Mouse (Mus musculus) liver, embryonic 14.5 days (tissue): ENCODE results near the gene Gdf9. TPM values are rescaled to one million over a fixed set of nuclear protein-coding genes. Genes with fewer than 3 reads are reported as not detected.

Experiments
- ATAC-seq: fragments of 200-750 bp; cut with Nextera tagmentation; 2 replicates; pipeline ENCODE4 v1.8.0; 2017; ENCODE audit warnings: moderate number of reproducible peaks, mild to moderate bottlenecking, moderate library complexity; ENCODE audit not compliant: insufficient read depth
- DNase-seq, 3 experiments: peaks; one replicate each; pipeline ENCODE4 v3.0.0-alpha.2; 2012 to 2013; ENCODE audit warnings: low read depth in 3 of 3, low spot score in 3 of 3
- H3K27ac ChIP-seq: fragments of 300-500 bp; sonication (generic); 2 replicates; pipeline ENCODE4 v1.5.1; 2014; ENCODE audit warnings: moderate library complexity, mild to moderate bottlenecking, control low read depth, inconsistent platforms
- H3K27me3 ChIP-seq: fragments of 300-500 bp; sonication (generic); 2 replicates; pipeline ENCODE4 v1.6.1; 2014; ENCODE audit warnings: mild to moderate bottlenecking, low read length, moderate library complexity; ENCODE audit not compliant: control insufficient read depth, insufficient read depth
- H3K36me3 ChIP-seq: fragments of 300-500 bp; sonication (generic); replicated peaks from 2 replicates; pipeline ENCODE4 v1.6.1; 2014; ENCODE audit warnings: low read depth; ENCODE audit not compliant: control insufficient read depth, insufficient read depth
- H3K4me1 ChIP-seq, 2 experiments: fragments of 200-500 bp in 1 of 2; fragments of 300-500 bp in 1 of 2; sonication (generic) in 1 of 2; replicated peaks; 2 replicates each; pipeline ENCODE4 v1.6.1; 2012 to 2014; ENCODE audit warnings: antibody characterized with exemption in 1 of 2, inconsistent platforms in 1 of 2, low read length in 1 of 2; ENCODE audit not compliant: control insufficient read depth in 2 of 2, insufficient read depth in 2 of 2
- H3K4me2 ChIP-seq: fragments of 300-500 bp; sonication (generic); 2 replicates; pipeline ENCODE4 v1.6.1; 2014; ENCODE audit warnings: low read depth, mild to moderate bottlenecking, control low read depth, moderate library complexity
- H3K4me3 ChIP-seq, 2 experiments: fragments of 200-500 bp in 1 of 2; fragments of 300-500 bp in 1 of 2; sonication (generic) in 1 of 2; 2 replicates each; pipeline ENCODE4 v1.5.1; 2012 to 2014; ENCODE audit warnings: low read depth in 2 of 2, low read length in 2 of 2, mild to moderate bottlenecking in 2 of 2, control low read depth in 1 of 2, inconsistent platforms in 1 of 2, moderate library complexity in 1 of 2; ENCODE audit not compliant: insufficient read depth in 1 of 2
- H3K9ac ChIP-seq: fragments of 300-500 bp; sonication (generic); replicated peaks from 2 replicates; pipeline ENCODE4 v1.6.1; 2014; ENCODE audit warnings: mild to moderate bottlenecking, control low read depth, moderate library complexity
- H3K9me3 ChIP-seq: fragments of 300-500 bp; sonication (generic); 2 replicates; pipeline ENCODE4 v1.6.1; 2016; ENCODE audit warnings: low read length, mixed read lengths; ENCODE audit not compliant: control insufficient read depth
- CTCF ChIP-seq: IDR thresholded peaks from 2 replicates; pipeline ENCODE4 v1.5.1; 2016; ENCODE audit warnings: antibody characterized with exemption, low read depth, control low read depth
- EP300 ChIP-seq: IDR thresholded peaks from 2 replicates; pipeline ENCODE4 v1.6.1; 2016; ENCODE audit warnings: antibody characterized with exemption, low read depth
- WGBS: fragments of 180-500 bp; shearing (Covaris S2); extraction: QIAGEN DNeasy Blood & Tissue Kit; methylation state at CpG from one replicate; pipeline ENCODE4 v1.1.7; 2014; ENCODE audit not compliant: insufficient replicate concordance; 5-methylcytosine and 5-hydroxymethylcytosine counted together
- polyA plus RNA-seq, 2 experiments: library from polyadenylated mRNA; depleted of rRNA in 1 of 2; stranded (reverse) in 1 of 2; unstranded in 1 of 2; fragments of >200 nt; fragmentation: Nextera tagmentation in 1 of 2; extraction: Ambion mirVana in 1 of 2; gene quantifications; 2 replicates each; pipeline versions ENCODE4 v1.2.1 to v1.2.3; 2012 to 2014

The Gdf9 gene
- polyA plus RNA-seq, 2 experiments, result 0.12 to 0.41 TPM

DNA sequence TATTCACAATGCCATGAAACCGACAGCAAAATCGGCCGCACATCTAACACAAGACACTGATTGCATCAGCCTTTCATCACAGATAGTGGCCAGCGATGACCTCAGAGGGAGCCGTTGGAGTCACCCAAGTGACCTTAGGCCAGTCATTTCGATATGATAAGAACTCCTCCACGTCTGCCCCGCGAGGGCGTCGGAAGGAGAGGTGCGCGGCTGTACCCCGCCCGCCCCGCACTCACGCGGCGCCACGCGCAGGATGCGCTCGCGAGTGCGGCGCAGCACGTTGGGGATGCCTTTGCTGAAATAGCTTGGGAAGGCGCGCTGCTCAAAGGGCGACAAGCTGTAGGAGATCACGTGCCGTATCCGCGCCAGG, 538 bp upstream of the Gdf9 start:
- no peak for TF ChIP-seq EP300
- no peak for TF ChIP-seq CTCF
- WGBS, result under 1% methylated on average over 34 of the region's 34 CpGs
- Histone ChIP-seq H3K36me3 (peaks cover 12% of the 10 kb centered on the region), H3K4me2 (peak overlapping the region; percentile 94), H3K4me1 (peaks cover 24 to 35% of the 10 kb centered on the region in 2 experiments), H3K9ac (peak overlapping the region; percentile 84), H3K27ac (peak overlapping the region; percentile 67), H3K9me3 (no peaks in the 10 kb centered on the region), H3K4me3 (peak overlapping the region; percentile 80 to 86), H3K27me3 (no peaks in the 10 kb centered on the region)
- DNase-seq (peak; percentile 42 to 54 (median 46)), ATAC-seq (peak; percentile 37)

DNA sequence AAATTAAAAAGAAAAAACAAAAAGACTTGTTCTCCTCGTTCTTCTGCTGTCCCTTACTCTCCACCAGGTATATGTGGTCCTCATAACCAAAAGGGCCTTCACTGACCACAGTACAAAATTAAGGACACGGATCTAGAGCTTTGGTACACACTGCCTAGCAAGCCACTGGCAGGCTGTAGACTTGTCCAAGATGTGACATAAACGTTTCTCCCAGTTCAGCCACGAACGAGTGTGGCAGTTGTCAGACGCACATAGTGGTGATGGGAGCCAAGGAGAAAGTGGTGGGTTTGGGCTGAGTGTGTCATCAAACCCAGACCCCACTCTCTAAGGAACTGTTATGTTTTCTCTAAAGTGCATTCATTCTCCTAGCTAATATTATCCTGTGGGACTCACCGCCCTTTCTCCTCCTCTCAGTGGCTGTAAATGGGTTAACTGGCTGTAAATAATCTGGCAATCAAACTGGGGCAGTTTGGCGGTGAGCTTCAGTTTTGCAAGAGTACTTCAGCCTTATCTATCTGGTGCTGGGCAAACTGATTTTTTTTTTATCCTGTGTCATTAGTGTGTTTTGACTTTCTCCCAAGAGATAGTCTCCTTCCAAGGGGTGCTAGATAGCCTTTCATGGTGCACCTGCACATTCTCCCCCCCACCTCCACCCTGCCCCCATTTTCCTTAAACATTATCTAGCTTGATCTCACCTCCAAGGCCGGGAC, 679 bp downstream of the Gdf9 start:
- peak in 2 of 3 experiments; percentile 44 to 46 for DNase-seq
- Histone ChIP-seq H3K36me3 (peaks cover 12% of the 10 kb centered on the region), H3K9ac (peak overlapping the region; percentile 15; the same call in 1 of the 2 replicates), H3K9me3 (no peaks in the 10 kb centered on the region), H3K4me1 (peaks cover 24 to 33% of the 10 kb centered on the region in 2 experiments), H3K27ac (peak overlapping the region; percentile 62), H3K4me3 (peak overlapping the region; percentile 80 to 86), H3K27me3 (no peaks in the 10 kb centered on the region), H3K4me2 (peak overlapping the region; percentile 94)
- peak; percentile 7 for ATAC-seq
- 3% methylated on average over 9 of the region's 9 CpGs for WGBS
- TF ChIP-seq CTCF (no peak), EP300 (peak; percentile 67)

DNA sequence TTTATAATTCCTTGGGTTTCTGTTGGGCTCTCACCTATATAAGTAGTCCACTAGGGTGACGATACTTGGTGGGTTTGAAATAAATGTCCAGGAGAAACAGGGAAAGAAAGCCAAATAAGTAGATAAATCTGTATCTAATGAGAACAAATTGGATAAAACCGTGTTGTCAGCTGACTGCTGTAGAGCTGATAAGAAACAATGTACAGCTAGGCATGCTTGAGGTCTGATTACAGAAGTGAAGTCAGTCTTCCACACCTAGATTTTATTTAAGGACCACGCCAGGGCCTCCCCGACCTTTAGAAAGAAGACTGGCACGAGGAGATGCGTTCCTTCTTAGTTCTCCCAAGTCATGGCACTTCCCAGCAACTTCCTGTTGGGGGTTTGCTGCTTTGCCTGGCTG, 2.2 kb downstream of the Gdf9 start:
- 10% methylated on average over 6 of the region's 6 CpGs for WGBS
- no peak overlapping the region for H3K4me3 ChIP-seq
- ATAC-seq, result no peak
- H3K4me1 ChIP-seq, result peaks cover 24 to 33% of the 10 kb centered on the region in 2 experiments
- H3K27me3 ChIP-seq, result no peaks in the 10 kb centered on the region
- no peak overlapping the region; the same call in 1 of the 2 replicates for H3K9ac ChIP-seq
- H3K36me3 ChIP-seq, result peaks cover 8% of the 10 kb centered on the region
- H3K9me3 ChIP-seq, result no peaks in the 10 kb centered on the region
- peak overlapping the region; percentile 34 for H3K4me2 ChIP-seq
- peak in 1 of 3 experiments; percentile 34 for DNase-seq
- H3K27ac ChIP-seq, result no peak overlapping the region
- peak; percentile 65 for TF ChIP-seq EP300
- TF ChIP-seq CTCF, result no peak

DNA sequence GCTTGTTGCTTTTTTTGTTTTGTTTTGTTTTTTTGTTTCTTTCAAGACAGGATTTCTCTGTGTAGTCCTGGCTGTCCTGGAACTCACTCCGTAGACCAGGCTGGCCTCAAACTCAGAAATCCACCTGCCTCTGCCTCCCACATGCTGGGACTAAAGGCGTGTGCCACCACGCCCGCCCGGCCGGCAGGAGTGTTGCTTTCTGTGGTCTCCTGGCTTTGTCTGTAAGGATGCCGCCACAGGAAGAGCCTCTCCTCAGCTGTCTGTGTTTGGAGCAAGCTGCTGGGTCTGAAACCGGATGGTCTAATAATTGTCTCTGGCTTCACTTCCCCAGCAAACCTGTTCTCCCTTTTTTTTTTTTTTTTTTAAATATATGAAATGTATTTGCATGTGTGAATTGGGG, 4.7 kb downstream of the Gdf9 start:
- Histone ChIP-seq H3K4me3 (no peak overlapping the region), H3K27me3 (no peaks in the 10 kb centered on the region), H3K4me2 (no peak overlapping the region), H3K27ac (no peak overlapping the region), H3K4me1 (peaks cover 21 to 28% of the 10 kb centered on the region in 2 experiments), H3K9me3 (no peaks in the 10 kb centered on the region), H3K36me3 (no peaks in the 10 kb centered on the region), H3K9ac (no peak overlapping the region)
- no peak for TF ChIP-seq EP300
- no peak for TF ChIP-seq CTCF
- DNase-seq, result no peak
- 49% methylated on average over 8 of the region's 8 CpGs for WGBS
- ATAC-seq, result no peak

DNA sequence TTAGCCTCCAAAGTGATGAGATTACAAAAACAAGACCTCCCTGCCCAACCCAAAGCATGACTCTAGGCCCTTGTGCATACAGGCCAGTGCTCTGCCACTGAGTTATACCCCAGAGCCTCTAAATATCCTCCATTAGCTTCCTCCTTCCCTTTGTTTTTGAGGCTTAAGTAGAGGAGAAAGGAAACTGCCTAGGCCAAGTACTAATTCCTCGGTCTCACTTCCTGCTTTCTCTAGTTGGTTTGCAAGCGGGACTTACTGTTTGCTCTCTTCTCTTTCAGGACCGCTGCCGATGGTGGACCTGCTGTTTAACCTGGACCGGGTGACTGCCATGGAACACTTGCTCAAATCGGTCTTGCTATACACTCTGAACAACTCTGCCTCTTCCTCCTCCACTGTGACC, 5.5 kb downstream of the Gdf9 start:
- Histone ChIP-seq H3K4me1 (peaks cover 20 to 28% of the 10 kb centered on the region in 2 experiments), H3K9ac (no peak overlapping the region), H3K36me3 (no peaks in the 10 kb centered on the region), H3K9me3 (no peaks in the 10 kb centered on the region), H3K4me3 (no peak overlapping the region), H3K27me3 (no peaks in the 10 kb centered on the region), H3K4me2 (no peak overlapping the region), H3K27ac (no peak overlapping the region)
- ATAC-seq (no peak), DNase-seq (no peak)
- no peak for TF ChIP-seq CTCF
- TF ChIP-seq EP300, result no peak
- WGBS, result 73% methylated on average over 6 of the region's 6 CpGs
